Mouse (Mus musculus): ENCODE measurements at regions not wholly inside any gene's neighbourhood (a gene's known extent, or its start where the extent isn't known, plus 50 kb on each side); places are given as distances from the start of the nearest gene placed in this dataset.
A peak's percentile ranks its signal among the peaks of the same experiment; 100 is the strongest.

- no peaks in the 10 kb centered on the region for H3K36me3 ChIP-seq
- no peak for ATAC-seq (ENCODE audit: low FRiP score)
Observed at GRCm38 (mm10) chr17:45943244-45943643, 88.9 kb downstream of the Vegfa start.

DNA sequence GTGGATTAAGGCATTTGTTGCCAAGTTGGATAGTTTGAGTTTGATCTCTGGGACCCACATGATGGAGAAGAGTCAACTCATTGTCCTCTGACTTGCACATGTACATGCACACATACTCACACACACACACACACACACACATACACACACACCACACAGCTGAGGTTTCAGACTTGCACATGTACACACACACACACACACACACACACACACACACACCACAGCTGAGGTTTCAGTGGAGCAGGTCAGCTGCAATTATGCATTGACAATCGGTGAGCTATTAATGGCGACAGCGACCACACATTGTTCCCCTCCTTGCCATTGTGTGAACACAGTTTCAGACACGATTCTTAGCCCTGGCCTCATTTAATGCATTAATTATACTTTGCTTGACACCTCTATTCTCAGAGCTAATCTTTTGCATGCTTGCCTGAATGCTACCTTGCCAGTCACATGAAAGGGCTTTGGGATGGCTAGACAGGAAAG, 90.2 kb downstream of the Vegfa start:
- Histone ChIP-seq H3K4me3 (no peak overlapping the region), H3K9ac (no peak overlapping the region), H3K4me1 (replicated peaks) (peaks cover 1% of the 10 kb centered on the region; the same call in 1 of the 2 replicates), H3K9me3 (no peaks in the 10 kb centered on the region), H3K27me3 (no peaks in the 10 kb centered on the region; the same call in 1 of the 2 replicates), H3K36me3 (no peaks in the 10 kb centered on the region), H3K4me2 (no peak overlapping the region), H3K27ac (no peak overlapping the region)
- 19% methylated on average over 4 of the region's 4 CpGs for WGBS
- ATAC-seq (ENCODE audit: low FRiP score) = no peak

More at GRCm38 (mm10) chr17:45943244-45943643, 88.9 kb downstream of the Vegfa start:
- no peak overlapping the region for H3K9ac ChIP-seq
- H3K27ac ChIP-seq = no peak overlapping the region
- H3K4me2 ChIP-seq = no peak overlapping the region
- H3K4me1 ChIP-seq (replicated peaks) = no peaks in the 10 kb centered on the region; the same call in 1 of the 2 replicates
- H3K4me3 ChIP-seq = no peak overlapping the region
- WGBS = 76% methylated on average over 6 of the region's 6 CpGs
- H3K9me3 ChIP-seq = no peaks in the 10 kb centered on the region
- no peaks in the 10 kb centered on the region; the same call in 1 of the 2 replicates for H3K27me3 ChIP-seq

GRCm38 (mm10) chr17:45940121-45940813, 91.9 kb downstream of the Vegfa start:
- no peaks in the 10 kb centered on the region for H3K36me3 ChIP-seq
- H3K4me2 ChIP-seq = no peak overlapping the region
- H3K4me3 ChIP-seq = no peak overlapping the region
- no peaks in the 10 kb centered on the region; the same call in 1 of the 2 replicates for H3K27me3 ChIP-seq
- no peaks in the 10 kb centered on the region for H3K9me3 ChIP-seq
- H3K27ac ChIP-seq = no peak overlapping the region
- 90% methylated on average over 16 of the region's 16 CpGs for WGBS
- no peak overlapping the region for H3K9ac ChIP-seq
- peaks cover 6% of the 10 kb centered on the region; the same call in 1 of the 2 replicates for H3K4me1 ChIP-seq (replicated peaks)
- ATAC-seq (ENCODE audit: low FRiP score) = no peak

DNA sequence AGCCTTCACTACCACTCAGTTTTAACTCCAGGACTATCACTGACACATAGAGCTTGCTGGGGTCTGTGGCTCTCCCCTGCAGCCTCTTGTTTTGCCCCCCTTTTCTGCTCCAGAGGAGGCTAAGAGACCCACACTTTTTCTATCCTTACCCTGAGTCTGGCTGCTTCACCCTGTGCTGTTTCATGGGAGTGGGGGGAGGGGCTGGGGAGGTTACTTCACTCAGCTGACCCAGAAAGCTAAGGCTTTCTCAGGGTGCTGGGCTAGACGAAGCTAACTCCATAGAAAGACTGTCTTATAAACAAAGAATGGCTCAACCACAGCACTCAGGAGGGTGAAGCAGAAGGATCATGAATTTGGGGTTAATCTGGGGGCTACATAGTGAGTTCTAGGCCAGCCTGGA, 93.9 kb downstream of the Vegfa start:
- no peak overlapping the region for H3K27ac ChIP-seq
- whole genome bisulfite sequencing = 20% methylated on average over 1 of the region's 1 CpGs
- ATAC-seq (ENCODE audit: low FRiP score) = no peak
- peaks cover 12% of the 10 kb centered on the region; the same call in 1 of the 2 replicates for H3K4me1 ChIP-seq (replicated peaks)
- no peak overlapping the region for H3K4me2 ChIP-seq
- no peaks in the 10 kb centered on the region for H3K9me3 ChIP-seq
- no peaks in the 10 kb centered on the region; the same call in 1 of the 2 replicates for H3K27me3 ChIP-seq
- H3K4me3 ChIP-seq = no peak overlapping the region
- H3K9ac ChIP-seq = no peak overlapping the region
- no peaks in the 10 kb centered on the region for H3K36me3 ChIP-seq

GRCm38 (mm10) chr17:45936577-45936976, 95.6 kb downstream of the Vegfa start:
- no peak for ATAC-seq (ENCODE audit: low FRiP score)
- 10% methylated on average over 12 of the region's 12 CpGs for WGBS
- no peaks in the 10 kb centered on the region for H3K36me3 ChIP-seq

DNA sequence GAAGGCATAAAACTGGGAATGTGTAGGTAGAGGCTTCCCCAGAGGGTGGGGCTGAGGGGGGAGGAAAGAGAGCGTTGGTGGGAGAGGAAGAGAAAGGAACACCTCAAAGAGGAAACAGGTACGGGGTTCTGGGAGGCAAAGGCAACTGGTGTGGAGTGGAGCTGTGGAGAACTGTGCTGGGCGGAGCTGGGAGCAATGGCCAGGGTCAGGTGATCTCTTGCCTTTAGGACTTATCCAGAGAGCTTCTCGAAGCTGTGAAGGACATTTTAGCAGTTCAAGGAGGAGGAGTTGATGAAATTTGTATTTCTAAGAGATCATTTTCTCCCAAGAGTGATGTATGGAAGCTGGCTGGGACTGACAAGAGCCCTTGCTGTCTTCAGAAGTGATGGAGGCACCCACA, 96.9 kb downstream of the Vegfa start:
- 84% methylated on average over 4 of the region's 4 CpGs for WGBS
- Histone ChIP-seq H3K27ac (no peak overlapping the region), H3K9me3 (no peaks in the 10 kb centered on the region), H3K9ac (no peak overlapping the region), H3K4me1 (replicated peaks) (peaks cover 20% of the 10 kb centered on the region), H3K4me2 (no peak overlapping the region), H3K27me3 (no peaks in the 10 kb centered on the region; the same call in 1 of the 2 replicates), H3K4me3 (no peak overlapping the region), H3K36me3 (no peaks in the 10 kb centered on the region)
- no peak for ATAC-seq (ENCODE audit: low FRiP score)

More at GRCm38 (mm10) chr17:45936577-45936976, 95.6 kb downstream of the Vegfa start:
- H3K9ac ChIP-seq = no peak overlapping the region
- H3K27ac ChIP-seq = no peak overlapping the region
- H3K27me3 ChIP-seq = no peaks in the 10 kb centered on the region; the same call in 1 of the 2 replicates
- H3K4me1 ChIP-seq (replicated peaks) = peaks cover 13% of the 10 kb centered on the region; the same call in 1 of the 2 replicates
- H3K4me2 ChIP-seq = no peak overlapping the region
- H3K9me3 ChIP-seq = no peaks in the 10 kb centered on the region
- H3K4me3 ChIP-seq = no peak overlapping the region

GRCm38 (mm10) chr17:45934002-45934401, 98.2 kb downstream of the Vegfa start:
- Histone ChIP-seq H3K4me1 (replicated peaks) (peaks cover 22% of the 10 kb centered on the region), H3K27me3 (no peaks in the 10 kb centered on the region), H3K36me3 (no peaks in the 10 kb centered on the region), H3K4me2 (no peak overlapping the region), H3K27ac (no peak overlapping the region), H3K9ac (peak overlapping the region; percentile 15; the same call in 1 of the 2 replicates), H3K4me3 (no peak overlapping the region), H3K9me3 (no peaks in the 10 kb centered on the region)
- ATAC-seq (ENCODE audit: low FRiP score) = no peak
- 44% methylated on average over 2 of the region's 2 CpGs for WGBS

- Histone ChIP-seq H3K9ac (no peak overlapping the region), H3K4me1 (replicated peaks) (peaks cover 23% of the 10 kb centered on the region), H3K9me3 (no peaks in the 10 kb centered on the region), H3K4me2 (no peak overlapping the region), H3K27me3 (no peaks in the 10 kb centered on the region), H3K4me3 (no peak overlapping the region), H3K27ac (no peak overlapping the region), H3K36me3 (no peaks in the 10 kb centered on the region)
- no peak for ATAC-seq (ENCODE audit: low FRiP score)
- WGBS = 58% methylated on average over 10 of the region's 10 CpGs
Observed at GRCm38 (mm10) chr17:45933034-45933433, 99.1 kb downstream of the Vegfa start.

DNA sequence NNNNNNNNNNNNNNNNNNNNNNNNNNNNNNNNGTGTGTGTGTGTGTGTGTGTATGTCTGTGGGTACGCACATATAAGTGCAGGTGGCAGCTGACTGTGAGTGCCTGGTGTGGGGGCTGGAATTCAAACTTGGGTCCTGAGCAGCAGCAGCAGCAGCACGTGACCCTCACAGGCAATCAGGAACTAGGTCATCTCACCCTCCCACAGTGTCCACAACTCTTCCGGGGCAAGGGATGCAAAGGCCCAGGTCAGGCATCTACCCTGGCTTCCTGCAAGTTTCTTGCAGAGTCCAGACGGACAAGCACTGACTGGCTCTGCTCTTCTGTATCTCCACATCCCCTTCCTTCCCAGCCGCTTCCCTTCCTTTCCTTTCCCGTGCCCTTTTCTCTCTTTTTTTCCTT, 99.6 kb downstream of the Vegfa start:
- no peaks in the 10 kb centered on the region for H3K27me3 ChIP-seq
- no peaks in the 10 kb centered on the region for H3K9me3 ChIP-seq
- WGBS = 72% methylated on average over 6 of the region's 6 CpGs
- no peak overlapping the region for H3K9ac ChIP-seq
- H3K4me3 ChIP-seq = no peak overlapping the region
- peaks cover 23% of the 10 kb centered on the region for H3K4me1 ChIP-seq (replicated peaks)
- H3K4me2 ChIP-seq = no peak overlapping the region
- H3K36me3 ChIP-seq = no peaks in the 10 kb centered on the region
- no peak for ATAC-seq (ENCODE audit: low FRiP score)
- H3K27ac ChIP-seq = no peak overlapping the region

- H3K4me2 ChIP-seq = no peak overlapping the region
- ATAC-seq (ENCODE audit: low FRiP score) = no peak
- H3K36me3 ChIP-seq = no peaks in the 10 kb centered on the region
- H3K9ac ChIP-seq = no peak overlapping the region
- no peak overlapping the region for H3K4me3 ChIP-seq
- WGBS = 82% methylated on average over 7 of the region's 7 CpGs
- no peak overlapping the region for H3K27ac ChIP-seq
- no peaks in the 10 kb centered on the region for H3K27me3 ChIP-seq
- no peaks in the 10 kb centered on the region for H3K9me3 ChIP-seq
- peaks cover 18% of the 10 kb centered on the region for H3K4me1 ChIP-seq (replicated peaks)
Observed at GRCm38 (mm10) chr17:45929591-45929990, 102.6 kb downstream of the Vegfa start.

DNA sequence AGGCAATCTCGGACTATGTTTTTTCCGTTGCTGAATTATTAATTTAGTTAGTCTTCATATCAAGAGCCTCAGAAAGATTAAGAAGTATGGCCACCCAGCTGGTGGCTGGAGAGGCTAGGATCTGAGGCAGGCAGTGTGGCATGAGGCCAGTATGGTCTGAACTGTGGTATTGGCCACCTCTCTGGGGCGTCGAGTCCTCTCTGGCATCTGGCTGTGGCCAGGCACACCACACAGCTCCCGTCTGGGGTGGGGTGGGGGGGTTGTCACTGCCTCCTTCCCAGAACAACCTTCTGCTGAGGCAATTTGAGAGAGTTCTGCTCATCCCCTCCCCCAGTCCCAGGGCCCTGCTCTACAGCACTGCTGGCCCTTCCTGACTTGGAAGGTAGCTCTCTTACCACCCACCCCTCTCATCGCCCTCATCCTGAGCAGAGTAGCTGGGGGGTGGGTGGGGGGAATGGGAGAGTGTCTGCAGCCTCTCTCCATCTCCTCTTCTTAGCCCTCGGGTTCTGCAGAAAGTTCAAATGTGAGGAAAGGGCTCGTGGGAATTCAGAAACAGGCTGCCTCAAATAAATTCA, 103.2 kb downstream of the Vegfa start:
- Histone ChIP-seq H3K9me3 (no peaks in the 10 kb centered on the region), H3K4me3 (no peak overlapping the region), H3K9ac (no peak overlapping the region), H3K36me3 (no peaks in the 10 kb centered on the region), H3K4me2 (no peak overlapping the region), H3K4me1 (replicated peaks) (peaks cover 17% of the 10 kb centered on the region), H3K27me3 (no peaks in the 10 kb centered on the region), H3K27ac (no peak overlapping the region)
- WGBS = 74% methylated on average over 8 of the region's 8 CpGs
- ATAC-seq (ENCODE audit: low FRiP score) = no peak

DNA sequence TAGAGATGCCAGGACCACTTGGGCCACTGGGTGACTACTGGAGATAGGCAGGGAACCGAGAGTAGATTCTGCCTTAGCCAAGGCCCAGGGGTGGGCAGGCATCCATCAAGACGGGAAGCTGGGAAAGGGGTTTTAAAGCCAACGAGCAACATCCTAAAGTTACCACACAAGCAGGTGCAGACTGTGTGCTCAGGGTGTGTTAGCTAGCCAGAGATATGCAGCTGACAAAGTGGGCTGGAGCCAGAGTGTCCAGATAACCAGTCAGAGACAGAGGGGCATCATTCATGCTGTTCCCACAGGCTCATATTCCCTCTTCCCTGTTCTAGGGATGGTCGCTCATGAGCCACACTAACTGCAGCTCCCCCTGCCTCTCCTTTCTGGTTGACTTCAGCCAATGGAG, 104.2 kb downstream of the Vegfa start:
- Histone ChIP-seq H3K4me3 (no peak overlapping the region), H3K27ac (no peak overlapping the region), H3K27me3 (no peaks in the 10 kb centered on the region), H3K4me2 (no peak overlapping the region), H3K36me3 (no peaks in the 10 kb centered on the region), H3K9me3 (no peaks in the 10 kb centered on the region), H3K4me1 (replicated peaks) (peaks cover 11% of the 10 kb centered on the region), H3K9ac (no peak overlapping the region)
- WGBS = 91% methylated on average over 4 of the region's 4 CpGs
- ATAC-seq (ENCODE audit: low FRiP score) = no peak

All from hindbrain, embryonic 13.5 days (tissue).